Comparison of ENCODE assay signal across 8 mouse cellular contexts in the genomic region with DNA sequence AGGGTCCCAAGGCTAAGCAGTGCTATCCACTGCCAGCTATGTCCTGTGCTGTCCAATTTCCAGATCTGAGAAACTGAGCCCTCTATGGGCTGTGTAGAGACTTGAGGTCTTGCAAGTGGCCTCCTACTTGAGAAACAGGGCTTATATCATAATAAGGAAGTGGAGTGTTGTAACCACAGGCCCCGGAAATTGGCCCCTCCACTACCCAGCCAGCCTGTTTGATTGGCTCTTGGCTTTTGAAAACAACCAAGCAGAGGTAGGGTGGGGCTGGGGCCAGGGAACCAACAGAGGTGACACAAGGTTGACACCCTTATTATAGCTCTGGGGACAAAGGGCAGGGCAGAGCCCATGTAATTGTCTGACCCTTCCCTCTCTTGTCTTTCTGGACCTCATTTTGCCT. TPM values are rescaled to one million over a fixed set of nuclear protein-coding genes. Genes with fewer than 3 reads are reported as not detected.
DNase-seq lines count a peak whose midpoint lies in the region; ATAC-seq lines count a peak whose summit lies in the region.

No protein-coding gene starts in this region.

- no peaks in the 10 kb centered on the region for H3K36me3 ChIP-seq in embryonic facial prominence, embryonic 12.5 days
- H3K36me3 ChIP-seq in liver, embryonic 12.5 days = no peaks in the 10 kb centered on the region
- no peaks in the 10 kb centered on the region for H3K36me3 ChIP-seq in neural tube, embryonic 13.5 days

- no peak for ATAC-seq in embryonic facial prominence, embryonic 12.5 days (ENCODE audit: insufficient number of reproducible peaks, insufficient read depth, low FRiP score, low TSS enrichment)
- peak; percentile 78 for ATAC-seq in liver, embryonic 12.5 days
- no peak for ATAC-seq in neural tube, embryonic 13.5 days (ENCODE audit: low read depth)

- H3K9ac ChIP-seq in embryonic facial prominence, embryonic 12.5 days = no peak overlapping the region
- H3K9ac ChIP-seq in liver, embryonic 12.5 days = peak overlapping the region; percentile 54
- 0 out of 2 replicates have a peak overlapping the region, but pooled peaks have one; percentile 31 for H3K9ac ChIP-seq in neural tube, embryonic 13.5 days

- no peak overlapping the region for H3K4me3 ChIP-seq in embryonic facial prominence, embryonic 12.5 days
- 0 out of 2 replicates have a peak overlapping the region, but pooled peaks have one; percentile 7 for H3K4me3 ChIP-seq in liver, embryonic 12.5 days
- 0 out of 2 replicates have a peak overlapping the region, but pooled peaks have one; percentile 94 for H3K4me3 ChIP-seq in neural tube, embryonic 13.5 days

- no peaks in the 10 kb centered on the region for H3K27me3 ChIP-seq in embryonic facial prominence, embryonic 12.5 days
- peaks cover 3% of the 10 kb centered on the region; the same call in 1 of the 2 replicates for H3K27me3 ChIP-seq in liver, embryonic 12.5 days (replicated peaks)
- H3K27me3 ChIP-seq in neural tube, embryonic 13.5 days = no peaks in the 10 kb centered on the region

- H3K27ac ChIP-seq in embryonic facial prominence, embryonic 12.5 days = 0 out of 2 replicates have a peak overlapping the region, but pooled peaks have one; percentile 17
- peak overlapping the region; percentile 88 for H3K27ac ChIP-seq in liver, embryonic 12.5 days
- H3K27ac ChIP-seq in neural tube, embryonic 13.5 days (replicated peaks) = no peak overlapping the region

- peak; percentile 66 for DNase-seq in layer of hippocampus, adult 9-11 months
- no peak for DNase-seq in layer of hippocampus, adult 11-12 months (ENCODE audit: low spot score)
- no peak for DNase-seq in cerebellum, adult 8-10 months
- no peak for DNase-seq in right cerebral cortex, postnatal 36 days (ENCODE audit: low spot score in 2 of 2)
- no peak for DNase-seq in adrenal gland, adult 18-20 months (ENCODE audit: low spot score in 2 of 2)

- no peak overlapping the region; the same call in 1 of the 2 replicates for H3K4me2 ChIP-seq in embryonic facial prominence, embryonic 12.5 days (replicated peaks)
- peak overlapping the region; percentile 99 for H3K4me2 ChIP-seq in liver, embryonic 12.5 days
- peak overlapping the region; percentile 77 for H3K4me2 ChIP-seq in neural tube, embryonic 13.5 days

- H3K4me1 ChIP-seq in embryonic facial prominence, embryonic 12.5 days = peaks cover 88% of the 10 kb centered on the region
- peaks cover 98% of the 10 kb centered on the region for H3K4me1 ChIP-seq in liver, embryonic 12.5 days
- peaks cover 91% of the 10 kb centered on the region for H3K4me1 ChIP-seq in neural tube, embryonic 13.5 days (replicated peaks)

- WGBS in embryonic facial prominence, embryonic 12.5 days = 47% methylated on average over 1 of the region's 1 CpGs
- WGBS in liver, embryonic 12.5 days (ENCODE audit: insufficient replicate concordance) = 0% methylated on average over 1 of the region's 1 CpGs
- 32% methylated on average over 1 of the region's 1 CpGs for WGBS in neural tube, embryonic 13.5 days

- no peaks in the 10 kb centered on the region for H3K9me3 ChIP-seq in embryonic facial prominence, embryonic 12.5 days
- H3K9me3 ChIP-seq in liver, embryonic 12.5 days (replicated peaks) = no peaks in the 10 kb centered on the region
- H3K9me3 ChIP-seq in neural tube, embryonic 13.5 days = no peaks in the 10 kb centered on the region

RNA-seq across cellular contexts. Expression of a gene that starts 3.9 kb away (rescaled TPM):
- polyA plus RNA-seq in embryonic facial prominence, embryonic 12.5 days (2016; fragmentation: Nextera tagmentation; extraction: Ambion mirVana) = 8.6 and 9.7 TPM in 2 replicates
- polyA plus RNA-seq in liver, embryonic 12.5 days (2016; fragmentation: Nextera tagmentation; extraction: Ambion mirVana) = 2.9 and 3.6 TPM in 2 replicates
- polyA plus RNA-seq in neural tube, embryonic 13.5 days (2015; fragmentation: Nextera tagmentation; extraction: Ambion mirVana) = 34.6 and 41.7 TPM in 2 replicates
- total RNA-seq in adrenal gland, adult 18-20 months (2021) = 1 to 10 TPM; 2.0 TPM
